Mouse (Mus musculus): Measurements from ENCODE around the gene Ilvbl. TPM values are rescaled to one million over a fixed set of nuclear protein-coding genes. Genes with fewer than 3 reads are reported as not detected.
"Not testable (repeated sequence)": the region's sequence is repeated elsewhere in the genome, so short reads cannot be mapped to it uniquely, and the experiment has no call there.

Gene Ilvbl
- total RNA-seq, 4 experiments from 2014 or later = 37.2 to 42.0 (median 39.7) TPM

DNA sequence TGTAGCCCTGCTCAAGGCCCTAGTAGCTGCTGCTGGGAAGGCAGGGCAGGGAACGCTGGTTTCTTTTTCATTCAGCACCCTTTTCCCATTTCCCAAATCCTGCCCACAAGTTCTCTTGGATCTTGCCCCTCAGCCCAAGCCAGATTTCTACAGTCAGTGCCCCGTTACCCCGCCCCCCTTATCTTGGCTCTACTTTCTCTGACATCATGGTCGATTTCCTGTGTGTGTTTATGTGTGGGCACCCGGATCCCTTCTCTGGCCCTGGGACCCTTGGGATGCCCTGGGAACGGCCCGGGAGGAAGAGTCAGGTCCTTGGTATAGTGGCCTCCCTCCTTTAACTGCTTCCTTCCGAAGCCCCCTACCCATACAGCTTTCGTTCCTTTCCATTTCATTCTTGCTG lies 16.6 kb downstream of the Ilvbl start:
- DNase-seq (ENCODE audit: low spot score) = peak; percentile 36

DNA sequence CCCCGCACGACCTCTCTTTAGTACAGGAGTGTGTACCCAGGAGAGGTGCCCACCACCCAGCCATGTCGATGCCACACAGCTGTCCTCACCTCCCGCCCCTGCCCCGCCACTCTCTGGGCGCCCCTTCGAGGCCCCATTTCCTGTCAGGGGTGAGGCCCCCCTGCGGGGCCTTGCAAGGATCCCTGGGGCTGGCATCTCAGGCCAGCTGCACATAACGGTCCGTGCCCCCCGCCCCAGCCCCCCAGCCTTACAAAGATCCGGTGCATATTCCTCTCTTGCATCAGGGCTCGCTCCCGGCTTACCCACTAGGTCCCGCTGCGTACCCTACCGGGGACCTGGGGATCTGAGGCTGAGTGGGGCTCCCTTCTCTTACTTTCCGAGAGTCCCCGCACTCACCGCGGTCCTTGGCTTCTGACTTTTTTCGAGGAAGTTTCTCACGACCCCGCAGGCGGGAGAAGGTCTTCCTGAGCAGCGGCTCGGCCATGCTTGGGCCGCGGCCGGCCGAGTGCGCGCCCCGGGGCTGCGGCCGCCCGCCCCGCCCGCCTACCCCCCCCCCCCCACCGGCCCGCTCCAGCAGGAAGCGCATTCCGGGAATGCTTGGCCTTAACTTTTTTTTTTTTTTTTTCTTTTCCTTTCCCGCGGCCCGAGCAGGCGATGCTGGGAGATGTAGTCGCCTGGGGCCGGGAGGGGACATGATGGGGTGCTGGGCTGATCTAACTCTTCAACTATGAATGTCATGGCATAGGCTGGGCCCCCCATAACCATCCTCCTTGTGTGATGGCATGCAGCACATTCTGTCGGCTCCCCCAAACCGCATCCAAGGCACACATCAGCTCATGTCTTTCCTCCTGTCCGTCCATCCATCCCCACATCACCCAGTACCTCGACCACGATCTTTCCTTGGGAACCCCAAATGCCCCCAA lies 17.5 kb downstream of the Ilvbl start, which contains the start of gene Syde1:
TSS of gene Syde1 (minus strand) at position 559 of the 923 bp plus-strand sequence.
- DNase-seq (ENCODE audit: low spot score) = peak; percentile 54

DNA sequence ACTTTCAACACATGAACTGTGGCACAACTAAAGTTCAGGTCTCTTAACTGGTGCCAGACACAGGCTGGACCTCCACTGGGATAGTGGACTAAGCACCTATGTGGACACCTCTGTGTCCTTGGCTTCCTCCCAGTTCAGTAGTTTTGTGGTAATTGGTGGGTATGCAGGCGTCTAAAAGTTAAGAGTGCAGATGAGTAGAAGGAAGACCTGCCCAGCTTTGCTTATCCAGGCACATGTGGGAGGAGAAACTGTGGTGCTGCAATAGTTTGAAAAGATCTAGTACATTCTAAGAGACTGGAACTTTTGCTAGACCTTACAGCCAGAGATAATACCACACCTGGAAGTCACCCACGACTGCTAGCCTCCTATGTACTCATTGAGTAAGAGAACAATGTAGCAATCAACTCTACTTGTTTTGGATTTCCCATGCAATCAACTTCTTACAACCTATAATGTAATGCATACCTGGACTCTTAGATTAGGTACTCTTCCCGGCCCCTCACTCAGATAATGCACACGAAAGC lies 18.8 kb downstream of the Ilvbl start:
- no peak for DNase-seq (ENCODE audit: low spot score)

DNA sequence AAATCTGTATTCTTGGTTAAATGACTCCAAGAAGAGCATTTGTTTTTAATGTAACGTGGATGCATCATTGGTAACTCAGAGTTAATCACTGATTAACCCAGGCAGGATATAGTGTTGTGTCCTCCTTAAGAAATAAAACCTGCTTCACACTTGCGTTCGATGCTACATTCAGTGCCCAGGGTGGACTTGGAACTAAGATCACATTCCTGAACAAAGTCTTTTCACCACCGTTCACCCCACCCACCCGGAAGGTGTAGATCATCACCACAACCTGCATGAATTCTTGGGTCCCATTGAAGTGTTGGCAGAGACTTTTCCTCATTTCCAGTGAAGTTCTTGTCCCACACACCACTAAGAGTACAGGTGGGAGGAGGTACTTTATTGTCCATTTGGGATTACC lies 19.6 kb downstream of the Ilvbl start:
- no peak for DNase-seq (ENCODE audit: low spot score)

DNA sequence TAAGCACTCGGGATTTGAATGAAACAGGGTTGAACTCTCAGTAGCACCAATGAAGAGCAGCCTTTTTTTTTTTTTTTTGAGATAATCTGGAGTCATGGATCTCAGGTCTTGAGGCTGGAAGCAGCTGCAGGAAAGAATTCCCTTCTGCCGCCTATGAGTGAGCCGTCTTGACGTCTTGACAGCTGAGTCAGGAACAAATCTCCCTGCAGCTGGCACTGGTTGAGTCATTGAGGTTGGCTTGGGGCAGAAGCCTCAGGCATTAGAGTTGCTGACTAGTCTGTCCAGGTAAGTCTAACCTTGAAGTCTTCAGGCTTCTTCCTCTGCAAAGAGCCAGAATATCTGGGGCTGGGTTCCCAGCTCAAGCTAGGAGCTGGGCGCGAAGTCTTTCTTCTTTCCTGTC lies 20.0 kb downstream of the Ilvbl start:
- no peak for DNase-seq (ENCODE audit: low spot score)

DNA sequence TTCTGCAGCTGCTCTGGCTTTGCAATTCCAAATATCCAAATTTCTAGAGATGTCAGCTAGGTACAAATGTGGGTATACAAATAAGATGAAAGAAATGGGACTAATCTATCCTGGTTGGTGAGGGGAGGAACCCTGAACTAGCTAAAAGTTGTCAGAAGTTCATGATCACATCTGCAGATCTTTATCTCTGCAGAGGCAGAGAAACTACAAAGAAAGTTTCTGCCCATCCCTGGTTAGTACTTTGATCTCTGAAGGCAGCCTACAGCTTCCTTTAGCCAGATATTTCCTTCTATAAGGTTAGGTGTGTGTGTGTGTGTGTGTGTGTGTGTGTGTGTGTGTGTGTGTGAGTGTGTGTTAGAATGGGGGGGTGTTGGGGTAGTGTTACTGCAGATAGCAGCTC lies 20.4 kb downstream of the Ilvbl start:
- no peak for DNase-seq (ENCODE audit: low spot score)

DNA sequence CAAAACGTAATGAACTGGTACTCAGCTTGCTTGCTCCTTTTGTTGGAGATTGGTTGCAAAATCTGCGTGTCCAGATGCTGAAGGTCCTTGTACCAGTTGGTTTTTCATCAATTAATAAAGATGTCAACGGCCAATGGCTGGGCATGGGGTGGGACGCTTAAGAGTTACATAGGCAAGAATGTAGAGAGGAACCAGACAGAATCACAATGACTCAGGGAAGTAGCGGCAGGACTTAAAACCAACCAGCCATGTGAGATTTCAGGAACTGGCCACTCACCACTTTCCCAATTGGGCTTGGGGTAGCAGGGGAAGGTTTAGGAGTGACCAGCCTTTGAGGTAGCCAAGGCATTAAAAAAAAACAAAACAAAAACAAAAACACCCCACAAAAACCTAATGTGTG lies 25.7 kb downstream of the Ilvbl start:
- no peak for DNase-seq (ENCODE audit: low spot score)

DNA sequence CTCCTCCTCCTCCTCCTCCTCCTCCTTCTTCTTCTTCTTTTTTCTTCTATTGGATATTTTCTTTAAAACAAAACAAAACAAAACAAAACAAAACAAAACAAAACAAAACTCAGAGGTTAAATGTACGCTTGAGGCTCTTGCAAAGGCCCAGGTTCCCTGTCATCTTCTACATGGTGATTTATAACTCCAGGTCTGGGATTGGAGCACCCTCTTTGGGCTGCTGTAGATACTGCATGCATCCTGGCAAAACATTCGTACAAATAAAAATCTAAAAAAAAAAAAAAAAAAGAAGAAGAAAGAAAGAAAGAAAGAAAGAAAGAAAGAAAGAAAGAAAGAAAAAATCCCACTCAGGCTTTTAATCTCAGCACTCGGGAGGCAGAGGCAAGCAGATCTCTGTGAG lies 30.9 kb downstream of the Ilvbl start:
- peak; percentile 36 for DNase-seq (ENCODE audit: low spot score)

DNA sequence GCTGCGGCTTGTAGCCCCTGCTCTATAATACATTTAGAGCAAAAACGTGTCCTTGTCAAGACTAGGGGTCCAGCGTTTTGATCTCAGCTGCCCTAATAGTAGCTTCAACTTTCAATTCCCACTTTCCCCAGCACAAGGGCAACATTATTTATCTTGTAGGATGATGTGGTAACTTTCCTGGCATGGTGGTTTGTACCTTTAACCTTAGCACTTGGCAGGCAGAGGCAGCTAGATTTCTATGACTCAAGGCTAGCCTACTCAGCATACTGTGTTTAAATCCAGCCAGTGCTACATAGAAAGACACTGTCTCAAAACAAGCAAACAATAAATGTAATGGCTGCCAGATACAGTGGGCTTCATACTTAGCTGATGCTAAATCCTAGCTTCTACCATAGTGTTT lies 33.5 kb downstream of the Ilvbl start:
- no peak for DNase-seq (ENCODE audit: low spot score)

DNA sequence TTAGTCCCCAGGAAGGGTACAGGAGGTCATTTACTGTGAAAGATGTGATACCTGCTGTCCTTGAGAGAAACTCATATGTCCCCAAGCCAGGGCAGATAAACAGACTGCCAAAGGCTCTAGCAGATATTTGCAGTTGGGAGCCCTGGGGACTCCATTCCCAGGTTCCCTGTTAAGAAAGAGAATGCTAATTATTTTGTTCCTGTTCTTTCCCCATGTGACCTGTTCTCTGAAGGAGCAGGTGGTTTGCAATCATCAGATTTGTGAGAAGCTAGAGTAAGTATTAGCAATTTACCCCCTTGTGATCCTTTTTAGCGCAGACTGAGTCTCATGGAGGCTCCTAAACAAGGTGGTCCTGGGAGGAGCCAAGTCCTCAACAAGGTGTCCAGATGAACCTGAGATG lies 43.8 kb downstream of the Ilvbl start, which contains the start of gene Olfr1357:
TSS of gene Olfr1357 (minus strand) at position 101 of the 400 bp plus-strand sequence.
- no peak for DNase-seq (ENCODE audit: low spot score)

DNA sequence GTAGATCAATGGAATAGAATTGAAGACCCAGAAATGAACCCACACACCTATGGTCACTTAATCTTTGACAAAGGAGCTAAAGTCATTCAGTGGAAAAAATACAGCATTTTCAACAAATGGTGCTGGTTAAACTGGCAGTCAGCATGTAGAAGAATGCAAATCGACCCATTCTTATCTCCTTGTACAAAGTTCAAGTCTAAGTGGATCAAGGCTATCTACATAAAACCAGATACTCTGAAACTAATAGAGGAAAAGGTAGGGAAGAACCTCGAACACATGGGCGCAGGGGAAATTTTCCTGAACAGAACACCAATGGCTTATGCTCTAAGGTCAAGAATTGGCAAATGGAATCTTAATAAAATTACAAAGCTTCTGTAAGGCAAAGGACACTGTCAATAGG lies 49.0 kb downstream of the Ilvbl start:
- DNase-seq (ENCODE audit: low spot score) = not testable (repeated sequence)

DNA sequence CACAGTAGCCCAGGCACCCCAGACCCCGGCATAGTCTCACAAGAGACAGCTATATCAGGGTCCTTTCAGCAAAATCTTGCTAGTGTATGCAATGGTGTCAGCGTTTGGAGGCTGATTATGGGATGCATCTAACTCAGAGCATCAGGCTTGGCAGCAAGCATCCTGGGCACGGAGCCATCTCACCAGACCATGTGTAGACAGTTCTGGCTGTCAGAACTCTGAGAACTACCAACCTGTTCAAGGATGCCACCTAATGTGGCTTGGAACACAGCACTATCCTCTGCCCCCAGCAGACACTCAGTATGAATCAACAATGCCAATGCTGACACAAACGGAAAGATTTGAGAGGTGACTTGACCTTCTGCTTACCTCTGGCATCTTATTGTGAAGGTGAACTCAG lies 56.0 kb downstream of the Ilvbl start:
- no peak for DNase-seq (ENCODE audit: low spot score)

DNA sequence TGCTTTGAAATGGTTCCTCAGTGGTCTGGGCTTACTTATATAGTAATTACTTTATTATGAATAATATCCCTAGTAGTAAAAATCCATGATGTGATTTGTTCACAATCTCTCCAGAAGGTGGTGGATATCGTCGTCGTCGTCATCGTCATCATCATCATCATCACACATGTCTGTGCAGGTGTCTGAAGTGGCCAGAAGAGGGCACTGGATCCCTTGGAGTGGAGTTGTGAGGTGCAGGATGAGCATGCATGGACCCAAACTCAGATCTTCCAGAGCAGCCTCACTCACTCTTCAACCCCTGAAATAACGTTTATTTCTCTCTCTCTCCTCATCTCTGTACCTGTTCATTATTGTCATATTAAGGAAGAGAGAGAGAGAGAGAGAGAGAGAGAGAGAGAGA lies 58.2 kb downstream of the Ilvbl start:
- no peak for DNase-seq (ENCODE audit: low spot score)

Small RNA genes within 50 kb of the gene (microRNA-seq; reads per million reads assigned to microRNA genes)
- gene Gm27541 = not detected

Other genes with a start within 250 kb of the Ilvbl start
- 100 to 1,000 TPM; 206 to 254 (median 219) TPM for gene Agpat3, start 221.9 kb upstream of the Ilvbl start, total RNA-seq (2022)
- 100 to 1,000 TPM in 2 of 4 experiments, 10 to 100 TPM in 2; 87.2 to 106 (median 96.3) TPM for gene Rrp1, start 161.3 kb upstream of the Ilvbl start, total RNA-seq (2022)
- gene Cstb, start 148.7 kb upstream of the Ilvbl start, total RNA-seq (2022) = 10 to 100 TPM; 16.4 to 26.2 (median 24.4) TPM
- 10 to 100 TPM; 12.9 to 14.3 (median 13.4) TPM for gene Pdxk, start 109.4 kb upstream of the Ilvbl start, total RNA-seq (2022)
- not detected for gene Olfr1358, start 56.9 kb upstream of the Ilvbl start, total RNA-seq (2022)
- 10 to 100 TPM; 10.5 to 13.2 (median 12.2) TPM for gene Syde1, start 17.6 kb downstream of the Ilvbl start, total RNA-seq (2022)
- gene Olfr1357, start 43.7 kb downstream of the Ilvbl start, total RNA-seq (2022) = not detected
- gene Casp14, start 143.9 kb downstream of the Ilvbl start, total RNA-seq (2022) = not detected
- gene Ccdc105, start 178.7 kb downstream of the Ilvbl start, total RNA-seq (2022) = not detected
- not detected for gene Slc1a6, start 206.2 kb downstream of the Ilvbl start, total RNA-seq (2022)

Data from heart, adult 8-10 months (tissue).